Mouse (Mus musculus): Measurements from ENCODE around the gene Ccdc78.
A peak's percentile ranks its signal among the peaks of the same experiment; 100 is the strongest.
"Not testable (repeated sequence)": the region's sequence is repeated elsewhere in the genome, so short reads cannot be mapped to it uniquely, and the experiment has no call there.

Gene Ccdc78

DNA sequence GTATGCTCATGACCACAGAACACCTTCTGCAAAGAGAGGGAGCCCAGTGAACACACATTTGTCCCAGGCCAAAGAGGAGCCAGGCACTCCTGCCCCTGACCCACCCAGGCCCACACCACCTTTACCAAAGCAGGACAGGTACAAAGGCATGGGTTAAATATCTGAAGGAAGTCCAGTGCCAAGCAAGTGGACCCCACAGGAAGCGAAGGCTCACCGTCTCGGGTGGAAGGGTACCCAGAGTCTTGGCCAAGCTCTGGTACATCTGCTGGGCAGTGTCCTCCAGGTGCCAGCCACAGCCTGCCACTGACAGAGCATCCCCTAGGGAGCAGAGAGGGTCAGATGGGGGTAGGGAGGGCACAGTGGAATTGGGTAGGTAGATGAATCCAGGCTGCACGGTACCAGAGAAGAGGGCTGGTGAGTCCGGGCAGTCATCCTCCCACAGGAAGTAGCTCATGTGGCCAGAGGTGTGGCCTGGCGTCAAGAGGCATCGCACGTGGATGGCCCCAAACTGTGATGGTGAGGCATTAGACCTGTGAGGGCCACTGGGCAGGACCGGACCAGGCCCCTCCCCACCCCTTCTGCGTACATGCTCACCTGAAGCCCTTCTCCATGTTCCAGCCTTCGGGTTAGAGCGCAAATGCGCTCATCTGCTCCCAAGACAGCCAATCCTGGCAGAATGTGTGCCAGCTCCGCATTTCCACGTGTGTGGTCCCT is 2.4 kb upstream of the Ccdc78 start:
- no peak for DNase-seq

GRCm38 (mm10) chr17:25785281-25785745 is 1.1 kb upstream of the Ccdc78 start, which contains the start of gene Haghl:
Gene Haghl, minus strand, starts transcription at chr17:25785673.
- DNase-seq = peak; percentile 97

DNA sequence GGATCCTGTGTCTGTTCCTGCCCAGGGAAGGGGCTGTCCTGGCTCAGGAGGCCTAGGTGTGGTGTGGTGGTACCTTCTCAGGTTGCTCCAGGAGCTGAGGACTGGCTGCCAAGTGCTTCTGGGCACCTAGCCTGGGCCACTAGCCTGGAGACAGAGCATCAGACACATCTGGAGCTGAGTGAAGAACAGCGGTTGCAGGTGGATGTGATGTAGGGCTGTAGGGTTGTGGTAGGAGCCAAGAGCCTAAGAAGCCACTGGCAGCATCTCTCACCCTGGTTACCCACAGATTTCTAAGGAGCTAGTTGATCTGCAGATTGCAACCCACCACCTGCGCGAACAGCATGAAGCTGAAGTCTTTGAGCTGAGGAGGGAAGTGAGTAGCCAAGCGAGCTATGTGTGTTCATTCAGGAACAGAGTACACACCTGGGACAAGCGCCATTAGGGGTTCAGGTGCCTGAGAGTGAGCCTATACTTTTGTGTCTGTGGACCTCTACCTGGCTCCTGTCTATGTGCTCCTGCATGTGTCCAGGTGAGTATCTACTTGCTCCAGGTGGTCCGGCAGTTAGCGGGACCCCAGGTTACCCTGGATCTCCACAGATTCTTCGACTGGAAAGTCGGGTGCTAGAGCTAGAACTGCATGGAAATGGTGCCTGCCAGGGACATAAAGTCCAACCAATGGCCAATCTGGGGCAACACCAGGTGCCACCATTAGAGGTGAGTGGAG is 563 bp downstream of the Ccdc78 start:
- no peak for DNase-seq

DNA sequence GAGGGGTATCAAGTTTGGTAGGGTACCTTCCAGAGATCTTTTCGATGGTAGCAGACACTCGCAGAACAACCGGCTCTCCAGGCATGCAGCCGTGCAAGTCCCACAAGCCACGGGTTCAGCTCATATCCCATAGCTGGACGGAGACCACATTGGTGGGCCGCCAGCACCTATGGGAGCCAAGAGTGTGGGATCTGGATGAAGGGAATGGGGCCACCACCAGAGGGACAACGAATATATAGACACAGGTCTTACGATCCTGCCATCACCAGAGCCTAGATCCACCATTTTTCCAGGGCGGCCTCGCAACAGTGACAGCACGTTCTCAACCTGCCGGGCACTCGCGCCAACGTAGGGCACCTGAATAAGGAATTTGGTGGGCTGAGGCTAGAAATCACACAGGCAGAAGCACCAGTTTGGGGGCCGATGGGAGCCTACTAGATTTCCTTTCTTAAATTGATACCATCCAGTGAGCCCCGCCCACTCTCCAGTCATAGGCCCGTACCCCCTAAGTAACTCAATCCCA is 5.0 kb downstream of the Ccdc78 start:
- DNase-seq = peak; percentile 48

DNA sequence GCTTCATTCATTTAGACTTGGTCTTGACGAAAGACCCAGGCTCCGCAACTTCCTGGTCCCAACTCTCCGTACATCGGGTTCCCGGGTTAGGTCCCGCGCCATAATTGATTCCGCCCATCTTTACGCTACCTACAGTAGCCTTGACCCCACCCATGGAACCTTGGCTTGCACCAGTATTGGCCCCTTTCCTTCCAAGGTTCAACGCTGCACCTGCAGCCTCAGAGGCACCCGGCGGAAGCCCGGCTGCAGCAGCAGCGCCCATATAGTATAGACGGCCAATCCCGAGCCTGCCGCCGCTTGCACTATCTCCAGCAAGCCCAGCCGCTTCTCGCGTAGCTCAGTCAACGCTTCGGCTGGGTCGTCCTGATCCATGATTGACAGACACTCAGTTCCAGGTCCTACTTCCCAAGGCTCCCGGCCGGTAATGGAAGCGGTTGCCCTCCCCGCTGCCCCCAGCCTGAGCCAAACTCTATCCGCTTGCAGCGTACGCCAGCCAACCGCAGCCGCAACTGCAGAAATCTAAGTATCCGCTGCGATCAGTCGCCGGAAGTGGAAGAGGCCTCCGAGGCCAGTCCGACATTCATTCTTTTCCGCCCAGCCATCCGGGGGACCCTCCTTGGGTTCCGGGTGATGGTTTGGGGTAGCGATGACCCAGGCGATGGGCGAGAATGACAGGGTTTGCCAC is 5.6 kb downstream of the Ccdc78 start:
- peak; percentile 79 for DNase-seq

- DNase-seq = peak; percentile 84
Observed at GRCm38 (mm10) chr17:25792615-25793014, 6.2 kb downstream of the Ccdc78 start, which contains the start of gene Fam173a. Gene Fam173a, minus strand, starts transcription at chr17:25792901.

DNA sequence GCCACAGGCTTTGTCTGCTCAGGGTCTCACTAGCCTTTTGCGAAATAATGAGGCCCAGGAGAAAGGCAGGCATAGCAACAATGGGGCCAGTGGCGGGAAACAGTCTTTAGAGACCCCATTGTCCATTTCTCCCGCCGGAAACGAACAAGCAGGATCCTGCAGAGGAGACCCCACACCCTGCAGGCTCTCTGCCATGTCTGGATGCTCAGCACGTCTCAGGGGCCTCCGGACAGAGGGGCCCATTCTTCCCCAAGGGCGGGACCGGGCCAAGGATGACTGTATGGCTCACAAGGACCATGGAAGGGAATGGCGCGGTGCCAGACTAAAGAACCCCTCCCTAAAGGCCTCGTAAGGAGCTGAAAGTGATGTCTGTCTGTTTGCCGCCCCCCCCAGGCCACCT is 7.8 kb downstream of the Ccdc78 start:
- no peak for DNase-seq

DNA sequence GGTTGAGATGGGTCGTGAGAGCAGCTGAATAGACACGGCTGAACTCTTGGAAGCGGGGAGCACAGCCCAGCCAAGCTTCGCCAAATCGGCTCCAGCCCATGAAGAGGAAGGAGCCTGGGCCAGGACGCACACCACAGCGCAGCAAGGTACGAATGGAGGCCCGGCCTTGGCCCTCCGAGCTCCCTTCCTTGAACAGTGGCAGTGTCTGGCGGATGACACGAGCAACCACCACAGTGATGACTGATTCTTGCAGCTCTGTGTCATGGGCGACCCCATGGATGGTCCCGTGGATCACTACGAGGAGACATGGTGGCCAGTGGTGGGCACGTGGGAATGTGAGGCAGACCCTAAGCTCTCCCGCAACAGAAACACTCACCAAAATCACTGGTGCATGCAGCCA is 8.6 kb downstream of the Ccdc78 start:
- DNase-seq = no peak

GRCm38 (mm10) chr17:25795609-25796092 is 9.3 kb downstream of the Ccdc78 start, which contains the start of gene AC134908.4:
Gene AC134908.4, minus strand, starts transcription at chr17:25795659.
- peak; percentile 91 for DNase-seq

- no peak for DNase-seq
Observed at GRCm38 (mm10) chr17:25796211-25796771, 9.9 kb downstream of the Ccdc78 start.

DNA sequence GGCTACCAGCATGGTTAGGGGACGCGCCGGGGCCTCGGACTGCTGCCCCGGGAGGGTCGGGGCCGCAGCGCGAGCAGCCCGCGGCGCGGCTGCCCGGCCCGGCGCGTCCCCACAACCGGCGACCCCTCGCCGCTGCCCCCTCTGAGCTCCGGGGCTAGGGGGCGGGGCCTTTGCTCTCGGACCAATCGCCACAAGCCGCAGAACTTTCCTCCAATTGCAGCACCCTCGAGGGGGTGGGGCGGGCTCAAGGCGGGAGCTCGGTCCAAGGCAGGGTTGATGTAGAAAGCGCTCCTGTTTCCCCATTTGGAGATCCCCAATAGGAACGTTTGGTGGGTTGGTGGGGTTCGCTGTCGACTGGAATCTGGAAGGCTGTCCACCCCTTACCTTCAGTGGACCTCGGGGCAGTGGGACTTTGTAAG is 10.6 kb downstream of the Ccdc78 start, which contains the start of gene Metrn:
TSS of gene Metrn (minus strand) at position 186 of the 419 bp plus-strand sequence.
- peak; percentile 83 for DNase-seq

GRCm38 (mm10) chr17:25801029-25801428 is 14.6 kb downstream of the Ccdc78 start:
- peak; percentile 64 for DNase-seq

DNA sequence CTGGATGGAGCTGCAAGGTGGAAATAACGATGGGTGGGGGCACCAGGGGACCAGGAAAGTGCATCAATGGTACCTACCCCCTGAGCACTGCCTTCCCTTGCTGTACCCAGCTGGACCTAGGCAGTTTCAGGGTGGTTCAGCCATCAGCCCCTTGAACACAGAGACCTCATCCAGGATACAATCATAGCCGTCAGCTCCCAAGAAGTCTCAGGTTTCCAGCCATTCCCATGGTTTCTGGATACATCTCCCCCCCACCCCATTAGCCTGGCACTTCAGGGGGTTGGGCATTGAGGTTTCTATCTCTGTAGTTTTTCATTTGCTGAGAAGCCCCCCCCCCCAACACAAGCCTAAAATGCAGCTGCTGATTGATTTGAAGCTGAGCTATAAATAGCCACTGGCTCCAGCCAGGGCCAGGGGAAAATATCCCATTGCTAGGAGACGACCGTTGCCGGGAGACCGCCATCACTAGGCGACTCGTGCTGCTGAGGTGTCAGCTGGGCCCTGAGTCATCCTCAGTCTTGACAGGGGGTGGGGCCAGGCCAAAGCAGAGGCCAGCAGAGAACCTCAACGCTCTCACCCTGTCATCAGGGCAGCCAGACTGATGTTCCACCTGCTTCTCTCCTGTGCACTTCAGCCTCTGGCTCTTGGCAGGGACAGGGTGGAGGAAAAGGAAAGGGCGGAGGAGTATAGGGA is 16.6 kb downstream of the Ccdc78 start:
- DNase-seq = peak; percentile 94

GRCm38 (mm10) chr17:25806507-25806906 is 20.1 kb downstream of the Ccdc78 start:
- DNase-seq = no peak

DNA sequence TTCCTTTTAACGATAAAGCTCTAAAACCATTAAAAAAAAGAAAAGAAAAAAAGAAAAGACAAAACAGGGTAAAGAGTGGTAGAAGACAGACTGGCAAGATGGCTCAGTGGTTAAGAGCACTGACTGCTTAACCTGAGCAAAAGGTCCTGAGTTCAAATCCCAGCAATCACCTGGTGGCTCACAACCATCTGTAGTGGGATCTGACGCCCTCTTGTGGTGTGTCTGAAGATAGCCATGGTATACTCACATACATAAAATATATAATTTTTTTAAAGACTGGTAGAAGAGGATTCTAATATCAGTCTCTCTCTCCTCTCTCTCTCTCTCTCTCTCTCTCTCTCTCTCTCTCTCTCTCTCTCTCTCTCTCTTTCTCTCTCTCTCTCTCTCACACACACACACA is 21.1 kb downstream of the Ccdc78 start:
- DNase-seq = not testable (repeated sequence)

GRCm38 (mm10) chr17:25808028-25808427 is 21.6 kb downstream of the Ccdc78 start:
- DNase-seq = no peak

GRCm38 (mm10) chr17:25808789-25809605 is 22.6 kb downstream of the Ccdc78 start, which contains the start of gene Fbxl16:
Gene Fbxl16, plus strand, starts transcription at chr17:25809085.
- peak; percentile 92 for DNase-seq

GRCm38 (mm10) chr17:25809606-25810340 is 23.4 kb downstream of the Ccdc78 start:
- no peak for DNase-seq

- DNase-seq = no peak
Observed at GRCm38 (mm10) chr17:25810890-25811289, 24.5 kb downstream of the Ccdc78 start.

DNA sequence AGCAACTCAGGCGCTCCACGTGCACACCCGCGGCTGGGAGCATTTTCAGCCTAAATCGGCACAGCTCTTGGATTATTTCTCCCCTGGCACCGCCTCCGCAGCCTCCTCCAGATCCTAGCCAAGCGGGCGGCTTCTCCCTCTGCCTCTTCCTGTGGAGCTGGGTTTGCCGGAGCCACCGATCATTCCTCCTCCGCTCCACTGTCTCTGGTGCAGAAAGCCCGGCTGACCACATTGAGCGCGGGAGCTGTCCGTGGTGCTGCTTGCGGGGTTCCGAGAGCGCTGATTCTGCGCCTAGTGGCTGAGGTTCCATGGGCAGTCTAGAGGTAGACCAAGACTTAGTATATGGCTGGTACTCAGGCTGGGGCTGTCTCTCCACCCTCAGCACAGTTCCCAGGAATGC is 27.1 kb downstream of the Ccdc78 start:
- DNase-seq = peak; percentile 89

All from layer of hippocampus, adult 9-11 months (tissue).